Mouse (Mus musculus): ENCODE data around the gene Zfp27.

The Zfp27 gene

DNA sequence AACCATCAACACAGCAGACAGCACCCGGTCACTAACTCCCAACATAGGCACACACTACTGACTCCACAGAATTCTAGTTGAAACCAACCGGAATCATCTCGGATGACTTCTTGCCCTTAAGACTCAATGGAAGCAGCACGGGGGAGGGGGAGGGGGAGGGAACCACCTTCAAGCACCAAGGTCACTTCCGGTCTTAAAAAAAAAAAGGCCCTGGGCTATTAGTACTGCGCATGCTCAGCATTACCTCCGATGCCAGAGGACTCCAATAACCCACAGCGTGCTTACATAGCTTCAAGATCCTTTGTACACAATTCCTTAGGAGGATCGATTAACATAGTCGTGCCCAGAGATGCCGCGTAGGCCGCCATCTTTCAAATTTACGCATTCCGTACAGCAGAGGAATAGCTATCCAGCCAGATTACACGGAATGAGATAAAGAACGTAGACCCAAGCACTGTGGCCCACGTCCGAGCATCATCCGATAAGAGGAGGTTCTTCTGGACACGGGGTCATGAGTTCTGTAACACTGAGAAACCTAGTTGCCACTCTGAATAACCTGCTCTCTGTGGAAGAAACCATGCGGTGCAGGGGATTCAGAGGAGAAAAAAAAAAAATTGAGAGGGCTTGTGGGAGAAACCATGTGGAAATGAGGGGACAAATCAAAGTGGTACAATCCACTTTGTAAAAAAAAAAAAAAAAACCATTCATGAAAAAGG lies at the start of gene Zfp27:
Zfp27 (minus strand) TSS at position 607 of the 716 bp plus-strand sequence.
- DNase-seq (ENCODE audit: low spot score), result peak; percentile 70

DNA sequence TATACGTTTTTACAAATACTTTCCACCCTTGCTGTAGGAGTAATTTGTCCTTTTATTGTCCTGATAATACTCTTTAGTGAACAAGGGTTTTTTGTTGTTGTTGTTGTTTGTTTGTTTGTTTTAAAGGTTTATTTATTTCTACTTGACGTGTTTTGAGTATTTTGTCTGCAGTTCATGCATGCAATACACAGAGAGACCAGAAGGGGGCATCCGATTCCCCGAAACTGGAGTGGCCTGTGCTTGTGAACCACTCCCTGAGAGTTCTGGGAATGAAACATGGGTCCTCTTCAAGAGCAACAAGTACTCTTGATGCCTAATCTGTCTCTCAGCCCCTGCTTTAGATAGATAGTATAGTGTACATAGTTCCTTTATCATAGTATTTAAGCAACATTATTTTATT lies 48.4 kb upstream of the Zfp27 start:
- DNase-seq (ENCODE audit: low spot score), result peak; percentile 80

DNA sequence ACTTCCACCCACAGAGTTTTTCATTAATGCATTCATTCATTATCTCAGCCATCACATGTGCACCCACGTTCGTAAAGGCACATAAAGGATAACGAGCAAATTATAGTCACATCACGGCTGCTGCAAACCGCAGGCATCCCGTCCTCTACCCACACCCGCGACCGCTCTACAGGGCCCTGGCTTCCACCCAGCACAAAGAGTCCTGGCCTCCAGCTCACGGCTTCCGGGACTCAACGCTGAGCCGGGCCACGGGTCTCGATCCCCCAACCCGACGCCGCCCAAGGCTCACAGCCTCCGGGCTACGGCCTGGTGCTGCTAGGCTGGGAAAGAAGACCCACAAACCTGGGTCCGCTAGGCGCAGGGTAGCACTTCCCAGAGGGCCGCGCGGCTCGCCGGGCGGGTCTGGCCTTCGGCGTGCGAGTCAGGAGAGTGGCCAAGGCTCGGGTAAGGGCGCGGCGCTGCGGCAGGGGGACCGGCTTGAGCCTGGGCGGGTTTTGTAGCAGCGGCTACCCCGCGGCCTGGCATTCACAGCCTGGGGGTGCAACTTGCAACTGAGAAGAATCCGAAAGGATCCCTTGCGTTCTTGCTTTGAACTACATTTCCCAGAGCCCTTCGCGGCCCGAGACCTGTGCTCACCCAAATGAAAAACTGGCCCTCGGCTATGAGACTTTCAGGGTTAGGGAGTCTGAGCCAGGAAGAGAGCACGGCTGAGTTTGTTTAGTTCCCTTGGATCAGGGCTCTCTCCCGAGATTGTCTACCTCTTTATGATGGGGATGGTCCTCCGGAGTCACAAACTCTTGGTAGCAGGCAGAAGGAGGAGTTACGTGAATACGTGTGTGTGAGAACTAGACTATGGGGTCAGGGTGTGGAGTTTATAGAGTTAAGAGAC lies 47.4 kb upstream of the Zfp27 start, which contains the start of gene Zfp74:
Zfp74 (minus strand) TSS at position 577 of the 889 bp plus-strand sequence.
- DNase-seq (ENCODE audit: low spot score), result peak; percentile 75

DNA sequence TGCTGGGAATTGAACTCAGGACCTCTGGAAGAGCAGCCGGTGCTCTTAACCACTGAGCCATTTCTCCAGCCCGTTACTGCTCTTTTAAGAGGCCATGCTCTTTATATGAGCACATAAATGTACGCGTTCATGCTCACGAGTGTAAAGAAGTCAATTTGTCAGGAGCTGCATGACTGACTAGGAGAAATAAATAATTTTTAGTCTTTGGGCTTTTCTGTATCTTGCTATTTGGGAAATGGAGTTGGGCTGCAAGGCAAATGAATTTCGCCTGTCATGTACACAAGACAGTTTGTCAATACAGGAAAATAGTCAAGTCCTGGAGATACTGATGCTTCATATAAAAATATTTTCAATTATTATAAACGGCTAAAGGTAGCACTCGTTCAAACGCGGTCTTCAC lies 46.7 kb upstream of the Zfp27 start:
- no peak for DNase-seq (ENCODE audit: low spot score)

DNA sequence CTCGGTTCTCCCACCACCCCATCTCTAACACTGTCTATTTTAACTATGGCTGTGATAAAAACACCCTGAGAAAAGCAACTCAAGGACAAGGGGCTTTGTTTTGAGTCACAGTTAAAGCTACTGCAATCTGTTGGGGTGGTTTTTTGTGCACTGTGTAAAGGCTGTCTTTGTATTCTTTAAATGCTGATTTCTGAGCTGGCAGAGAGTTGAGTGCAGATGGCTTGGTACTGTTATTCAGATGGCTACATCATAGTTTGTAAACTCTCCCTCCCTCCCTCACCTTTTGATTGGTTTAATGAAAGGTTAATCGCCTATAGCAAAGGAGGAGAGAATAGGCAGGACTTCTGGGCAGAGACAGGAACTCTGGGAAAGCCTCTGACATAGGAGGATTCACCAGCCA lies 37.8 kb upstream of the Zfp27 start:
- no peak for DNase-seq (ENCODE audit: low spot score)

DNA sequence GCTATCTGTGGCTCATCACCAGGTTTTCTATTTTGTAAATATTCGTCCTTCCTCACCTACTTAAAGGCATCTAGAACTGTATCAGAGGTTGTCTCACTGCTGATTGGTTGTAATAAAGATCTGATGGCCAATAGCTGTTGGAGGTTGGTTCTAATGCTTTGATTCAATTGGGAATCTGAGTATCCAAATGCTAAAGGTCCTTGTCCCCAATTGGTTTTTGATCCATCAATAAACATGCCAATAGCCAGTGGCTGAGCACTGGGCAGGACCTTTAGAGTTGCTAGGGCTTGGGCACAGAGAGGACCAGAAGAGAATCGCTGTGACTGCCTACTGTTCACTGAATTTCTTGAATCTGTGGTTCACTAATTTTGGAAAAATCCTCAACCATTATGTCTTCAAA lies 37.3 kb upstream of the Zfp27 start:
- no peak for DNase-seq (ENCODE audit: low spot score)

DNA sequence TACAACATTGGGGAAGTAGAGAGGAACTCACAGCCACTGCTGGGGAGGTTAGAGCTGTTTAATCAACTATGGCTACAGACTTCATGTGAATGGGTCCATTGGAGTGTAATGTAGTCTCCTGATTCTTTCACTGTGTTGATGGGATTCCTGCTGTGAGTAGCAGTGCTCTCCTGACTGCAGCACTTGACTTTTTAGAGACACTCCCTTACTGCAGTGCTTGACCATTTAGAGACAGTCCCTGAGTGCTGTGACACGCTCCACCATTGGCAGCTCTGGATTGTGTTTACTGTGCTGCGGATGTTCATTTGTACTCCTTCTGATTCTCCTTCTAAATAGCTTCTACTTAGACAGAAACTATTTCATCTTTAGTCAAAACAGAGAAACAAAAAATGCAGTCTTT lies 36.4 kb upstream of the Zfp27 start:
- DNase-seq (ENCODE audit: low spot score), result no peak

DNA sequence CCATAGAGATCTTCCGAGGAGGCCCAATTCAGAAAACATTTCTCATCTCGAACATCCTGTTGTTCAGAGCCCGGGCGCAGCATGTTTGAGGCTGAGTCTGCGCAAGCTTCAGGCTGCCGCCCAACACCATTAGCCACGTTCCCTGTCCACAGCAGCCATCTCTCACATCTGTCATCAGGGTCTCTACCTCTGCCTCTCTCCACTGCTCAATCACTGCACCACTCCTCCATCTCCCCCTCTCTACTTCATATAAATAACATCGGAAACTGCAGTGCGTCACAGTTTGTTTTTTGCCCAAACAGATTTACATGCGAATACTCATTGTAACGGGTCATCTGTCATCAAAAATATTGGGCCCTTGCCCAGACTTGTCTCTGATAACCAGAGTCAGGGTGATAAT lies 34.7 kb upstream of the Zfp27 start:
- DNase-seq (ENCODE audit: low spot score), result no peak

DNA sequence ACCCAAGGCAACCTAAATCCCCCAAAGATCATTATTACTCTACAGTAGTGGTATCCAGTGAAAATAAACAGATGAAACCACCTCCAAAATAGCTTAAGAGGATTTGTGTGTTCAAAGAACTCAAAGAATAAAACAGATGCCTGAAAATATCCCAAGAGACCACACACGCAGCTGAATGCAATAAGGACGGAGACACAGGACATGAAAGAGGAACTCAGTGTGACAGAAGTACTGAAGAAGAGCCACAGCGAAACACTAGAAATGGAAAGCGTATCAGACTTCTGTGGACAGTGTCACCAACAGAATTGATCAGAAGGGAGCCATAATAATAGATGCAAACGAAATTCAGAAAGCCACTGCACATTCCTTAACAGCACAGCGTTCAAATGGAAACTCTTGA lies 32.5 kb upstream of the Zfp27 start:
- no peak for DNase-seq (ENCODE audit: low spot score)

DNA sequence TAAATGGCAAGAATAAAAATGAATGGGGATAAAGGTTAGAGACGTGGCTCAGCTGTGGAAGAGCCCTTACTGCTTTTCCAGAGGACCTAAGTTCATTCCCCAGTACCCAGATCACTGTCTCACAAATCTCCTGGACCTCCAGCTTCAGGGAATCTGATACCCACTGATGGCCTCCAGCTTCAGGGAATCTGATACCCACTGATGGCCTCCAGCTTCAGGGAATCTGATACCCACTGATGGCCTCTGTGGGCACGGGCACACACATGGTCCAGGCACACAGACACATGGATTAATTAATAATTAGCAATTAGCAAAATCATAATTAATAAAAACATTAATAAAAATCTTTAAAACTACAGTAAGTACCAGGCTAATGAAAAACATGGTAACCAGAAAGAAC lies 16.4 kb upstream of the Zfp27 start:
- no peak for DNase-seq (ENCODE audit: low spot score)

DNA sequence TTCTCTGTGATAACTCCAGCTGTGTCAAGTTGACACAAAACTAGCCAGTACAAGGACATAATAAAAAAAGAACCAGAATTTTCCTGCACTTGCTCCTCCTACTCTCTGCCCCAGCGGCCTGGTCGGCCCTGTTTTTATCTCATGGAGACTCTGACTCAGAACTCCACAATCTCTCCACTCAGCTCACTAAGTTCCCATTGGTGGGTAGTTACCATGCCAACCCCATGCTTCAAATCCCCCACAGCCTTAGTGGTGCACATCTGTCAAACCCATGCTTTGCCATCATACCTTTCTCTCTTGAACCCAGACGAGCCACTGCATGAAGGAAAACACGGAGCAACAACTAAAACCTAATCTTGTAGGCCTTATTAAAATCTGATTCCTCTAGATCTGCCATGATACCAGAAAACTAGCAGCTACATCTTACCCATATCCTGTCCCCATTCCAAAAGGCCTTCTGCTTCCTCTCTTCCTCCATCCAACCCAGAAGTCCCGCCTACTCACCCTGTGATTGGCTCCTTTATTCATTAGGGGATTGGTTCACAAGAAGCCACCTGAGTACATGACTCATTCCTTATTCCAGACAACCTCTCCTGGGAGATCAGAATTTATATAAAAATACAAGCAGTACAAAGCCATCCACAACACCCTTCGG lies 15.2 kb upstream of the Zfp27 start:
- DNase-seq (ENCODE audit: low spot score), result no peak

DNA sequence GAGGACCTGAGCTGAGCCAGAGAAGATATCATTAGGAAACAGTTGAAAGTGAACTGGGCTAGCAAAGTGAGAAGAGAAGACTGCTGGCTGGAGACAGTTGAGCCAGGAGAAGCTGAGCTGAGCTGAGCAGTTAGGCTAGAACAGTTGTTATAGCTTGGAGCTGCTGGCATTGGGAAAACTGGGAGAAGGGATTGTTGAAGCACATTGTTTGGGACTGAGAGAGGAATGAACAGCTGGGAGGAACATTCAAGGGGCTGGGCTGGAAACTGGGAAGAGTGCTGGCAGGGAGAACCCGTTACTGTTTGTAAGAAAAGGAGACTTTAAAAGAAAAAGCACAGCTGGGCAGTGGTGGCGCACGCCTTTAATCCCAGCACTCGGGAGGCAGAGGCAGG lies 11.7 kb upstream of the Zfp27 start:
- DNase-seq (ENCODE audit: low spot score), result no peak

DNA sequence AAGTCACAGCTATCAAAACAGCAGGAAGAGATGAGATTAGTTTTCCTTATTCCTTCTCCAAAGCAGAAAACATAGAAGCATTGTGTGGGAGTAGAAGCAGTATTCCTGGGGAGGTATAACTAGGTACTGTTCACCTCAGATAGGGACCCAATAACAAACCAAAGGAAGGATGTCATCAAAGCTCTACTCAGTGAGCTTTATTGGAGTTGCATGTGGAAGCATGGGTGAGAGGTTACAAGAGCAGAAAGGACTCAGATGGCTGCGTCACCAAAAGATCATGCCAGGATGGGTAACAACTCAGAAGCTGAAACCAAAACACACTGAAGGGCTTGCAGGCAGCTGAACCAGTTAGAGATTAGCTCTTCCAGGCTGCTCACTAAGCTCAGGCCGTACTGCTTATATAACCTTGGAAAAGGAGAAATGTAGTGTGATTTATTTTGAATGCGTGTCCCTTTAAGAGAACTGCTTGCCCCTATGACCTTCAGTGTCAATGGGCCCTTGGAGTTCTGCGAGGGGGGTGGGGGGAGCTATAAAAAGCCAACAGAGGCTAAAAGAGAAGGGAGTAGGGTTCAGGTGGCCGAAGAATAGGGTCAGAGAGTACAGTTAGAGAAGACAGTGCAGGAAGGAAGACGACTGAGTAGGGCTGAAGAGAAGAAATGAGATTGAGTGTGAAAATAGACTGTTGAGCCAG lies 11.1 kb upstream of the Zfp27 start:
- no peak for DNase-seq (ENCODE audit: low spot score)

DNA sequence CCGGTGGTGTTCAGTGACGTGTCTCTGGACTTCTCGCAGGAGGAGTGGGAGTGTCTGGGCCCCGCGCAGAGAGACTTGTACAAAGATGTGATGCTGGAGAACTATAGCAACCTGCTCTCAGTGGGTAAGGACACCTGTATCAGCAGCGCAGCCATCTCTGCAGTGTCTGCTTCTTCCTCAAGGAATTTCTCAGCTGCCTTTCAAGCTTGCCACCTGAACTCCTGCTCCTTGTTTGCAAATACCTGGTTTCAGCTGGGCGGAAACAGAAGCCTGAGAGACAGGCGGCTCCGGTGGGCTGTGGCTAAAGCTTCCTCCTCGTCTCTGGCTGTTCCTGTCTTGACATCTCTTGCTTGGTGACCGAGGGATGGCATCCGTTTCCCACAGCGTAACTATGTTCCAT lies 5.8 kb upstream of the Zfp27 start:
- DNase-seq (ENCODE audit: low spot score), result no peak

DNA sequence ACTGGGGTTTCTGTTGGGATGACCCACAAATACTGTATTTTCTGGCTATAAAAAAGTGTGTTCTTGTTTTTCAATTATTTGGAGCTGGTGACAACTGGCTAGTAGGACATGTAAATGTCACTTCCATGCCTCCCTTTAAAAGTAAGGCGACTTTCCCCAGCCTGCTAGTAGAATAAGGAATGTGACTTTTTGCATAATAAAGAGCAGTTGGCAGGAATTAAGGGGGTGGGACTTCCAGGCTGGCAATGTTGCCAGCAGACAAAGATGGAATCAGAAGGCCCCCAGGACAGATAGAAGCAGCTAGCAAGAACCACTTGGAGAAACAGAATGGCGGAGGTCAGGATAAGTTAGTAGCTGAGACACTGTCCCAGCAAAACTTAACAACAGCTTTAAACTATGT lies 3.9 kb upstream of the Zfp27 start:
- DNase-seq (ENCODE audit: low spot score), result no peak

DNA sequence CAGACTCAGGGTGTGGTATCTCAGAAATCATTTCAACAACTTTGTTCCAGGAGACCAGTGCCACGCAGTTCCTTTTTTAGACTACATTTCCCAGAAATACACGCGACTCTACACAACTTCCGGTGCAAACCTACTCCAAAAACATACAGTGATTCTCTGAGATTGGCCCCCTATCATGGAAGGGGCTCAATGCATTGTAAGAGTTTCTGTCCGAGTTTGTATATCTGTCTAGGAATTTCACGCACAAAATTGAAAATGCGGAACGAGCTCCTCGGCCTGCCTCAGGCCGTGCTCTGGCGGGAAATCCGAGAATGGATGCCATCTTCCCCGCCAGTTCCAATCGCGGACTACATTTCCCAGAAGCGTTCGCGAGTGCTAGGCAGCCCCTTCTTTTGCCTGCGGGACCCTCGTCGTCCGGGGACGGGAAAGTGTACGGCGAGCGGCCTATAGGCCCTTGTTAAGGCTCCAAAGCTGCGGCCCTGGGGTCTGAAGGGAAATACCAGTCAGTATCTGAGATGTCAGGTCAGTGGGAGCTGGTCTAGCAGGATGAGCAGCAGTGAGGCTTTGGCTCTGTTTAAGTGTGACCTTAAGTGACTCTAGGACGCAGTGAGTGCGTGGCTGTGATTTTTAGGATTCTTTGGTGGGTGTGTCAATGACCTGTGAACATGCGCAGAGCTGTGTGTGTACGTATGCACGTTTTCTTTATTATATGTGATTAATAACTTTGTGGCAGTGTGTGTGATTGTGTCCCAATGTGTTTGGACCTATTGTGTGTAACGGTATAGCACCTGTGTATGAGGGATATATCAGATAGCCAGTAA lies 2.0 kb upstream of the Zfp27 start, which contains the start of gene Zfp383:
Zfp383 (plus strand) TSS at position 94 of the 821 bp plus-strand sequence.
- DNase-seq (ENCODE audit: low spot score), result peak; percentile 57

DNA sequence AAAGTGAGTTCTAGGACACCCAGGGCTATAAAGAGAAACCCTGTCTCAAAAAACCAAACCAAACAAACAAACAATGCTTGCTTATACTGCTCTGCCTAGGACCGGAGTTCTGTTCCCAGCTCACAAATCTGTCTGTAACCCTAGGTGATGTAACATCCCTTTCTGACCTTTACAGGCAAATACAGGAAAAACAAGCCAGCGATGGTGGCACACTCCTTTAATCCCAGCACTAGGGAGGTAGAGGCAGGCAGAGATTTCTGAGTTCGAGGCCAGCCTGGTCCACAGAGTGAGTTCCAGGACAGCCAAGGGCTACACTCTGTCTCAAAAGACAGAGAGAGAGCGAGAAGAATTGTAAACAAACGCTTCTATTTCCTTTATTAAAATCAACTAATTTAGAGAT lies 834 bp upstream of the Zfp27 start:
- no peak for DNase-seq (ENCODE audit: low spot score)

DNA sequence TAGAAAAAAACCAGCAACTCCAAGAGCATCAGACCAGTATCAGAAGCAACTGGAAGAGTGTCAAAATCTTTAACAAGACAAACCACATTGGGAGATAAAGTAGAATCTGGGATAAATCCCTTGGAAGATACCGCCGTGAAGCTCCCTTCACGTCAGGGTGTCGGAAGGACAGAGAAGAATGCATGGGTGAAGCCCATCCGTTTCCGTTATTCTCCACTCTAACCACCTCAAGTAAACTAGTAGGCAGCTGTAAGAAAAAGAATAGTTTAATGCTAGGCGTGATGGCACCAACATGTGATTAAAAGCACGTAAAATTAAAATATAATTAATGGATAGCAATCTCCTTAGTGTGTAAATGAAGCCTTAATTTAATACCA lies 298 bp upstream of the Zfp27 start:
- DNase-seq (ENCODE audit: low spot score), result no peak

DNA sequence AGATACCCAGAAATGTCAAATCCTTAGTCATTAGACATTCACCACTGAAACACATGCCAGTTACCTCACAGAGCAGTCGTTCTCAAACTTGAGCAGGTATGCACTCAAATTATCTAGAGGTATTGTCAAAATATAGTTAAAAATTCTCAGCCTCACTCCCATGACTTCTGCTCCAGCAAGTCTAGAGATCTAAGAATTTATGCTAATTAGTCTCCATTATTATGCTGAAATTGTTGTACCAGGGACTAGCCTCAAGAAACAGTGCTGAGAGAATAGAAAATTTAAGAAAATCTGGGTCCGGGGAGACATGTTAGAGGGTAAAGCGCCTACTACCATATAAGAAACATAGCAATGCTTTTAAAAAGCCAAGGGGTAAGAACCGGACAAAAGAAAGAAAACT lies 2.3 kb downstream of the Zfp27 start:
- no peak for DNase-seq (ENCODE audit: low spot score)

DNA sequence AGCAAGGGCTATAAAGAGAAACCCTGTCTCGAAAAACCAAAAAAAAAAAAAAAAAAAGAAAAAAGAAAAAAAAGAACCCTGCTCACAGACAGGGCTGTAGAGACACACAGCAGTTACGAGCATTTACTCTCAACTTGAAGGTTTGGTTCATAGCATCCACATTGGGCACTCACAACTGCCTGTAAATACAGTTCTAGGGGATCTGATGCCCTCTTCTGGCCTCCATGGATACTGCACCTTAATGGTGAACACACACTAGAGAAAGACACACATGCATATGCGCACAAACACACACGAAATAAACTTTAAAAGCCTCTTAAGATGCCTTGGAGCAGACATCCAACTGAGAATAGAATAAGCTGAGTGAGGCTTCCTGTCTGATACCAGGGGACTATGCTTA lies 8.0 kb downstream of the Zfp27 start:
- DNase-seq (ENCODE audit: low spot score), result no peak

DNA sequence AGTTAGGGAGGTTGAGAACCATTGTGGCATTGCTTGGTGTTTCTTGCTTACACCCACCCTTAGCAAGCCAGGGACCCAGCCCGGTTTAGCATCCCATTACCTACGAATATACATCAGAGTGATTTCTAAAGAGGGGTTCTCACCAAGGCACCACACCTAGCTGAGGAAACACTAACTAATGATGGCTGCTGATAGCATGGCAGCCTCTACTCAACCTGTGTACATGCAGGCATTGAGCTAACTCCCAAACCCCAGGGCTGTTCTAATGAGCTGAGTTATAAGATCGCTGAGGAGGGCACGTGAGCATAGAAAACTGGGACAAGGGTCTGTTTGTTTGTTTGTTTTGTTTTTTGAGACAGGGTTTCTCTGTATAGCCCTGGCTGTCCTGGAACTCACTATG lies 13.6 kb downstream of the Zfp27 start:
- no peak for DNase-seq (ENCODE audit: low spot score)
